In genomic region chr1:133407436-133407835, GRCm38 (mm10) we compare ENCODE assay signal across 19 mouse cellular contexts. TPM values are rescaled to one million over a fixed set of nuclear protein-coding genes. Genes with fewer than 3 reads are reported as not detected.
DNase-seq lines count a peak whose midpoint lies in the region; ATAC-seq and TF ChIP-seq lines count a peak whose summit lies in the region.
"Had no signal": no experiment of that assay in that cellular context is flagged by ENCODE, and none has a peak within 500 bp of the region (broad histone marks: within the 10 kb centered on the region; RNA-seq: fewer than 3 reads in every experiment).

No protein-coding gene starts in this region.

- TF ChIP-seq POLR2A in lung, adult 2 months (IDR thresholded peaks at IDR 0.05; ENCODE audit: borderline replicate concordance, extremely low read depth, low read depth, low read length), result no peak

- no peaks in the 10 kb centered on the region for H3K9me3 ChIP-seq in heart, postnatal 0 days (replicated peaks; ENCODE audit: control insufficient read depth, low read length)
- H3K9me3 ChIP-seq in lung, embryonic 15.5 days, result no peaks in the 10 kb centered on the region
- H3K9me3 ChIP-seq in embryonic facial prominence, embryonic 12.5 days, result no peaks in the 10 kb centered on the region
- H3K9me3 ChIP-seq: forebrain, embryonic 15.5 days; heart, embryonic 12.5 days; neural tube, embryonic 15.5 days had no signal

- H3K27me3 ChIP-seq in heart, postnatal 0 days (ENCODE audit: control insufficient read depth, insufficient read depth, low read length), result no peaks in the 10 kb centered on the region
- no peaks in the 10 kb centered on the region for H3K27me3 ChIP-seq in lung, embryonic 15.5 days
- H3K27me3 ChIP-seq in embryonic facial prominence, embryonic 12.5 days, result no peaks in the 10 kb centered on the region
- H3K27me3 ChIP-seq: forebrain, embryonic 15.5 days; heart, embryonic 12.5 days; neural tube, embryonic 15.5 days had no signal

- ATAC-seq in heart, postnatal 0 days (ENCODE audit: insufficient read depth, low read depth), result no peak
- ATAC-seq in lung, embryonic 15.5 days (ENCODE audit: borderline replicate concordance, extremely low read depth, low FRiP score, low TSS enrichment), result no peak
- no peak for ATAC-seq in embryonic facial prominence, embryonic 12.5 days (ENCODE audit: insufficient number of reproducible peaks, insufficient read depth, low FRiP score, low TSS enrichment)
- ATAC-seq: CD4-positive, CD25-positive, alpha-beta regulatory T cell, adult 4 months; forebrain, embryonic 15.5 days; inflammation-experienced regulatory T-cells, adult 6 months had no signal

- H3K27ac ChIP-seq in heart, postnatal 0 days (ENCODE audit: low read depth), result peak overlapping the region; percentile 53
- H3K27ac ChIP-seq in lung, embryonic 15.5 days, result peak overlapping the region; percentile 19; the same call in 1 of the 2 replicates
- H3K27ac ChIP-seq in embryonic facial prominence, embryonic 12.5 days, result peak overlapping the region; percentile 36; the same call in 1 of the 2 replicates
- H3K27ac ChIP-seq: forebrain, embryonic 15.5 days; neural tube, embryonic 15.5 days had no signal

- no peak overlapping the region for H3K4me2 ChIP-seq in heart, postnatal 0 days (ENCODE audit: low read depth, low read length)
- no peak overlapping the region for H3K4me2 ChIP-seq in lung, embryonic 15.5 days
- H3K4me2 ChIP-seq in embryonic facial prominence, embryonic 12.5 days (replicated peaks), result no peak overlapping the region
- H3K4me2 ChIP-seq: forebrain, embryonic 15.5 days; heart, embryonic 12.5 days; neural tube, embryonic 15.5 days had no signal

- H3K4me3 ChIP-seq in heart, postnatal 0 days (ENCODE audit: low read depth, low read length), result no peak overlapping the region
- no peak overlapping the region for H3K4me3 ChIP-seq in lung, embryonic 15.5 days
- no peak overlapping the region for H3K4me3 ChIP-seq in lung, adult 2 months (replicated peaks; ENCODE audit: extremely low read depth, low read depth, low read length)
- H3K4me3 ChIP-seq in embryonic facial prominence, embryonic 12.5 days, result no peak overlapping the region
- H3K4me3 ChIP-seq: forebrain, embryonic 15.5 days; heart, embryonic 12.5 days; neural tube, embryonic 15.5 days had no signal

- DNase-seq in heart, postnatal 0 days (ENCODE audit: low spot score), result peak; percentile 52
- DNase-seq in heart, adult 8-10 months (ENCODE audit: low spot score), result no peak
- no peak for DNase-seq in lung, adult 2 months
- peak; percentile 56 for DNase-seq in mesoderm, embryonic 11.5 days (ENCODE audit: low read depth, low spot score)
- DNase-seq in left cerebral cortex, adult 18-20 months (ENCODE audit: low spot score in 2 of 2), result no peak
- DNase-seq: adrenal gland, postnatal 25 days; cerebellum, postnatal 10 days had no signal

- 52% methylated on average over 6 of the region's 6 CpGs for WGBS in heart, postnatal 0 days
- whole genome bisulfite sequencing in lung, embryonic 15.5 days, result 49% methylated on average over 6 of the region's 6 CpGs
- WGBS in lung, adult 2 months, result 41% methylated on average over 6 of the region's 6 CpGs
- 61% methylated on average over 6 of the region's 6 CpGs for WGBS in embryonic facial prominence, embryonic 12.5 days

- H3K36me3 ChIP-seq in heart, postnatal 0 days (replicated peaks; ENCODE audit: control insufficient read depth, insufficient read depth, low read length), result no peaks in the 10 kb centered on the region
- H3K36me3 ChIP-seq in lung, embryonic 15.5 days, result no peaks in the 10 kb centered on the region
- H3K36me3 ChIP-seq in embryonic facial prominence, embryonic 12.5 days, result no peaks in the 10 kb centered on the region
- H3K36me3 ChIP-seq: forebrain, embryonic 15.5 days; heart, embryonic 12.5 days; neural tube, embryonic 15.5 days had no signal

- H3K9ac ChIP-seq in heart, postnatal 0 days (replicated peaks; ENCODE audit: low read depth, low read length), result no peak overlapping the region
- H3K9ac ChIP-seq in lung, embryonic 15.5 days, result no peak overlapping the region
- H3K9ac ChIP-seq in embryonic facial prominence, embryonic 12.5 days, result no peak overlapping the region
- H3K9ac ChIP-seq: forebrain, embryonic 15.5 days; heart, embryonic 12.5 days; neural tube, embryonic 15.5 days had no signal

- TF ChIP-seq EP300 in heart, postnatal 0 days (IDR thresholded peaks at IDR 0.05; ENCODE audit: low read depth), result no peak

- no peak for TF ChIP-seq CTCF in heart, postnatal 0 days (IDR thresholded peaks at IDR 0.05; ENCODE audit: low read depth)
- no peak for TF ChIP-seq CTCF in lung, adult 2 months (IDR thresholded peaks at IDR 0.05; ENCODE audit: insufficient read depth, low read length)

- H3K4me1 ChIP-seq in heart, postnatal 0 days (ENCODE audit: control insufficient read depth, insufficient read depth), result no peaks in the 10 kb centered on the region
- H3K4me1 ChIP-seq in lung, embryonic 15.5 days, result peaks cover 15% of the 10 kb centered on the region
- H3K4me1 ChIP-seq in lung, adult 2 months (ENCODE audit: control insufficient read depth, insufficient read depth, low read length), result peaks cover 53% of the 10 kb centered on the region
- H3K4me1 ChIP-seq in embryonic facial prominence, embryonic 12.5 days, result peaks cover 16% of the 10 kb centered on the region

RNA-seq across cellular contexts. Expression of gene Sox13, which starts 16.7 kb away (rescaled TPM):
- total RNA-seq in heart, postnatal 0 days (2014; rRNA removed; ENCODE audit: low replicate concordance), result 8.5 and 17.9 TPM in 2 replicates
- 3.0 and 3.3 TPM in 2 replicates for polyA plus RNA-seq in heart, postnatal 0 days (2015; fragmentation: Nextera tagmentation; extraction: Ambion mirVana)
- 10 to 100 TPM; 11.0 to 14.4 (median 13.9) TPM for total RNA-seq in heart, adult 8-10 months (2022)
- polyA plus RNA-seq in lung, embryonic 15.5 days (2015; fragmentation: Nextera tagmentation; extraction: Ambion mirVana), result 7.3 and 9.0 TPM in 2 replicates
- polyA plus RNA-seq in lung, adult 2 months (2012; rRNA removed), result 134 and 144 TPM in 2 replicates
- 9.4 and 9.7 TPM in 2 replicates for polyA plus RNA-seq in embryonic facial prominence, embryonic 12.5 days (2016; fragmentation: Nextera tagmentation; extraction: Ambion mirVana)
- 10 to 100 TPM in 1 of 2 experiments, 1 to 10 TPM in 1; 9.2 to 11.9 TPM for total RNA-seq in left cerebral cortex, adult 18-20 months (2021)
- polyA plus RNA-seq: CD4-positive, CD25-positive, alpha-beta regulatory T cell, adult 4 months; inflammation-experienced regulatory T-cells, adult 6 months had no signal

RNA-seq across cellular contexts. Expression of gene Etnk2, which starts 44.1 kb away (rescaled TPM):
- 0.31 and 1.3 TPM in 2 replicates for total RNA-seq in heart, postnatal 0 days (2014; rRNA removed; ENCODE audit: low replicate concordance)
- polyA plus RNA-seq in heart, postnatal 0 days (2015; fragmentation: Nextera tagmentation; extraction: Ambion mirVana), result 0.41 and 0.97 TPM in 2 replicates
- total RNA-seq in heart, adult 8-10 months (2022), result under 1 TPM; 0.16 to 0.69 (median 0.33) TPM
- polyA plus RNA-seq in lung, embryonic 15.5 days (2015; fragmentation: Nextera tagmentation; extraction: Ambion mirVana), result 2.7 and 3.0 TPM in 2 replicates
- polyA plus RNA-seq in lung, adult 2 months (2012; rRNA removed), result 0.59 and 0.93 TPM in 2 replicates
- 3.0 and 3.4 TPM in 2 replicates for polyA plus RNA-seq in embryonic facial prominence, embryonic 12.5 days (2016; fragmentation: Nextera tagmentation; extraction: Ambion mirVana)
- total RNA-seq in left cerebral cortex, adult 18-20 months (2021), result 10 to 100 TPM; 11.2 to 11.6 TPM
- total RNA-seq: megakaryocyte progenitor cell, adult 5-6 weeks had no signal
- polyA plus RNA-seq: CD4-positive, CD25-positive, alpha-beta regulatory T cell, adult 4 months; inflammation-experienced regulatory T-cells, adult 6 months had no signal

RNA-seq across cellular contexts. Expression of gene Ren1, which starts 57.1 kb away (rescaled TPM):
- total RNA-seq in heart, postnatal 0 days (2014; rRNA removed; ENCODE audit: low replicate concordance), result not detected in 2 replicates
- 0.07 and 0.52 TPM in 2 replicates for polyA plus RNA-seq in heart, postnatal 0 days (2015; fragmentation: Nextera tagmentation; extraction: Ambion mirVana)
- total RNA-seq in heart, adult 8-10 months (2022), result under 1 TPM in 1 of 4 experiments, not detected in 3; 0.19 TPM
- polyA plus RNA-seq in lung, embryonic 15.5 days (2015; fragmentation: Nextera tagmentation; extraction: Ambion mirVana), result 1.5 TPM in 2 replicates
- 0.07 TPM in 2 replicates for polyA plus RNA-seq in lung, adult 2 months (2012; rRNA removed)
- 0.19 TPM in 1 of 2 replicates, not detected in the other for polyA plus RNA-seq in embryonic facial prominence, embryonic 12.5 days (2016; fragmentation: Nextera tagmentation; extraction: Ambion mirVana)
- total RNA-seq in left cerebral cortex, adult 18-20 months (2021), result not detected
- total RNA-seq: gastrocnemius, adult 8-10 months; left cerebral cortex, adult 8-10 months; liver, adult 2 months; megakaryocyte progenitor cell, adult 5-6 weeks had no signal
- polyA plus RNA-seq: CD4-positive, CD25-positive, alpha-beta regulatory T cell, adult 4 months; forebrain, embryonic 15.5 days; inflammation-experienced regulatory T-cells, adult 6 months; spleen, adult 2 months had no signal

Comparison
In these comparisons a context has a peak if more than half of its experiments do, and no peak if none do; other contexts are left out.
1. DNase-seq: peak in heart, postnatal 0 days (single experiment) and mesoderm, embryonic 11.5 days (single experiment); none in heart, adult 8-10 months (single experiment), lung, adult 2 months (single experiment) and left cerebral cortex, adult 18-20 months (0 of 2).
2. RNA of gene Sox13, which starts 16.7 kb away (polyA plus RNA-seq): 134 to 144 TPM in lung, adult 2 months; 9.4 to 9.7 TPM in embryonic facial prominence, embryonic 12.5 days, 7.3 to 9.0 TPM in lung, embryonic 15.5 days and 3.0 to 3.3 TPM in heart, postnatal 0 days; every median in the first group is over 10 times any median in the second.
3. Peak in every context shown above with its lines, with median percentiles within 50 percentile points of each other: H3K27ac ChIP-seq.